ENCODE assay signal across 24 mouse cellular contexts in genomic region chr2:133159398-133159797, GRCm38 (mm10).
DNase-seq lines count a peak whose midpoint lies in the region; ATAC-seq and TF ChIP-seq lines count a peak whose summit lies in the region.
"Had no signal": no experiment of that assay in that cellular context is flagged by ENCODE, and none has a peak within 500 bp of the region (broad histone marks: within the 10 kb centered on the region; RNA-seq: fewer than 3 reads in every experiment).

No protein-coding gene starts in this region.

- no peaks in the 10 kb centered on the region for H3K9me3 ChIP-seq in midbrain, embryonic 14.5 days (ENCODE audit: control insufficient read depth, low read length)
- no peaks in the 10 kb centered on the region for H3K9me3 ChIP-seq in midbrain, embryonic 16.5 days (replicated peaks; ENCODE audit: control insufficient read depth, low read length, poor library complexity, severe bottlenecking)
- H3K9me3 ChIP-seq: embryonic facial prominence, embryonic 12.5 days; forebrain, embryonic 12.5 days; neural tube, embryonic 15.5 days had no signal

- WGBS in midbrain, embryonic 14.5 days = 25% methylated on average over 2 of the region's 2 CpGs
- WGBS in midbrain, embryonic 16.5 days = 33% methylated on average over 2 of the region's 2 CpGs

- H3K4me2 ChIP-seq in midbrain, embryonic 14.5 days (ENCODE audit: low read length) = no peak overlapping the region
- no peak overlapping the region for H3K4me2 ChIP-seq in midbrain, embryonic 16.5 days (ENCODE audit: low read length)
- H3K4me2 ChIP-seq: embryonic facial prominence, embryonic 12.5 days; forebrain, embryonic 12.5 days; hindbrain, embryonic 14.5 days; neural tube, embryonic 15.5 days had no signal

- no peak for TF ChIP-seq CTCF in gastrocnemius, adult 2 months (IDR thresholded peaks at IDR 0.05)

- H3K27ac ChIP-seq in gastrocnemius, adult 2 months = no peak overlapping the region
- H3K27ac ChIP-seq in midbrain, embryonic 14.5 days (replicated peaks; ENCODE audit: low read depth, low read length) = no peak overlapping the region
- H3K27ac ChIP-seq in midbrain, embryonic 16.5 days (ENCODE audit: low read length) = no peak overlapping the region
- H3K27ac ChIP-seq: embryonic facial prominence, embryonic 12.5 days; forebrain, embryonic 12.5 days; hindbrain, embryonic 14.5 days; kidney, postnatal 0 days; macrophage; neural tube, embryonic 15.5 days; stomach, postnatal 0 days had no signal

- H3K9ac ChIP-seq in midbrain, embryonic 14.5 days (replicated peaks; ENCODE audit: low read length) = no peak overlapping the region
- no peak overlapping the region for H3K9ac ChIP-seq in midbrain, embryonic 16.5 days (ENCODE audit: low read depth, low read length)
- H3K9ac ChIP-seq: embryonic facial prominence, embryonic 12.5 days; forebrain, embryonic 12.5 days; hindbrain, embryonic 14.5 days; neural tube, embryonic 15.5 days had no signal

- no peak for ATAC-seq in midbrain, embryonic 14.5 days (ENCODE audit: low FRiP score, low TSS enrichment)
- no peak for ATAC-seq in midbrain, embryonic 16.5 days
- ATAC-seq: inflammation-experienced regulatory T-cells, adult 6 months; Patski had no signal

- DNase-seq in gastrocnemius, adult 2 months = peak; percentile 24
- DNase-seq in gastrocnemius, postnatal 4 days (ENCODE audit: low spot score in 2 of 2) = no peak
- DNase-seq in heart, postnatal 10 days = peak; percentile 31 to 37
- no peak for DNase-seq in heart, postnatal 25 days (ENCODE audit: low spot score)
- DNase-seq in midbrain, embryonic 14.5 days = peak; percentile 23
- peak; percentile 20 for DNase-seq in heart, postnatal 4 days
- DNase-seq in thymus, postnatal 10 days (ENCODE audit: low spot score in 2 of 2) = no peak
- DNase-seq: adrenal gland, adult 8-10 months; cerebellum, adult 18-20 months; cerebellum, postnatal 14 days; gastrocnemius, postnatal 14 days; kidney, adult 18-20 months; layer of hippocampus, adult 9-11 months had no signal

- H3K4me1 ChIP-seq in midbrain, embryonic 14.5 days (ENCODE audit: control insufficient read depth, insufficient read depth, low read length) = no peaks in the 10 kb centered on the region
- no peaks in the 10 kb centered on the region for H3K4me1 ChIP-seq in midbrain, embryonic 16.5 days (ENCODE audit: control insufficient read depth, insufficient read depth, low read length)
- H3K4me1 ChIP-seq: neural tube, embryonic 15.5 days had no signal

- intact Hi-C loops in gastrocnemius, adult 2 months (cut with DNase I) = no loop called here
- intact Hi-C loops in heart, postnatal 10 days (cut with DNase I) = loop anchor here (5.0 to 10.0 kb wide), 2 partner anchors 393 to 565 kb away; partner anchors contain the start of gene Bmp2
- intact Hi-C loops in heart, postnatal 25 days (cut with DNase I) = no loop called here

- H3K36me3 ChIP-seq in midbrain, embryonic 14.5 days (ENCODE audit: control insufficient read depth, insufficient read depth, low read length) = no peaks in the 10 kb centered on the region
- H3K36me3 ChIP-seq in midbrain, embryonic 16.5 days (ENCODE audit: control insufficient read depth, insufficient read depth, low read length) = no peaks in the 10 kb centered on the region
- H3K36me3 ChIP-seq: embryonic facial prominence, embryonic 12.5 days; forebrain, embryonic 12.5 days; neural tube, embryonic 15.5 days had no signal

- no peaks in the 10 kb centered on the region for H3K27me3 ChIP-seq in midbrain, embryonic 14.5 days (ENCODE audit: control insufficient read depth, insufficient read depth, low read length)
- no peaks in the 10 kb centered on the region for H3K27me3 ChIP-seq in midbrain, embryonic 16.5 days (ENCODE audit: control insufficient read depth, insufficient read depth, low read depth, low read length)
- H3K27me3 ChIP-seq: embryonic facial prominence, embryonic 12.5 days; forebrain, embryonic 12.5 days; neural tube, embryonic 15.5 days; Patski had no signal

- no peak overlapping the region for H3K4me3 ChIP-seq in gastrocnemius, adult 2 months
- no peak overlapping the region for H3K4me3 ChIP-seq in midbrain, embryonic 14.5 days (replicated peaks; ENCODE audit: low read depth, low read length)
- H3K4me3 ChIP-seq in midbrain, embryonic 16.5 days (ENCODE audit: low read depth, low read length) = no peak overlapping the region
- H3K4me3 ChIP-seq: embryonic facial prominence, embryonic 12.5 days; erythroblast, embryonic 14.5 days; forebrain, embryonic 12.5 days; neural tube, embryonic 15.5 days had no signal

Comparison
In these comparisons a context has a peak if more than half of its experiments do, and no peak if none do; other contexts are left out.
1. DNase-seq: peak in gastrocnemius, adult 2 months (single experiment), heart, postnatal 10 days (2 of 2), midbrain, embryonic 14.5 days (single experiment) and heart, postnatal 4 days (single experiment); none in gastrocnemius, postnatal 4 days (0 of 2), heart, postnatal 25 days (single experiment) and thymus, postnatal 10 days (0 of 2).